Mouse (Mus musculus): ENCODE measurements around the gene Txndc5. TPM values are rescaled to one million over a fixed set of nuclear protein-coding genes. Genes with fewer than 3 reads are reported as not detected.
A peak's percentile ranks its signal among the peaks of the same experiment; 100 is the strongest.

Txndc5 gene
- total and polyA plus RNA-seq, 2 experiments, result 97.9 to 126 TPM

DNA sequence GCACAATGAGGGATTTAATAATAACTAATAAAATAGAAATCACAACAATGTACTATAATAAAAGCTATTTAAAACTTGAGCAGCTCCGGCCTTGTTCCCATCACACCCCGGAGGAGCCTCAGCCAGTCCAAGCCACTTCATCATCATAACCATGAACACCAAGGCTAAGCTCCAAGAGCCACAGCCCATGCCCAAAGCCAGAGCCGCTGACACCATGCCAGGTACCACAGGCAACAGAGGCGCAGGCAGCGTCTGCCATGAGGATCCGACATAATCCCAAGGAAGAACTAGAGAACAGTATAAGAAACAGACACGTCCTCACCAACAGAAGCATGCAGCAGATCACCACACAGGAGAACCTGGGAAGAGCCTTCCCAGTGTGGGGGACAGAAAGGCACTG, 14.7 kb downstream of the Txndc5 start:
- 90% methylated on average over 7 of the region's 7 CpGs for WGBS
- Histone ChIP-seq H3K27ac (replicated peaks; ENCODE audit: insufficient read depth, low read depth, low read length) (no peak overlapping the region), H3K9ac (ENCODE audit: low read depth, low read length) (no peak overlapping the region), H3K27me3 (ENCODE audit: control insufficient read depth, insufficient read depth, low read length) (no peaks in the 10 kb centered on the region), H3K4me3 (ENCODE audit: insufficient read depth, low read depth, low read length) (no peak overlapping the region), H3K4me1 (ENCODE audit: control insufficient read depth, insufficient read depth, low read length) (peaks cover 16% of the 10 kb centered on the region; the same call in 1 of the 2 replicates), H3K36me3 (ENCODE audit: control insufficient read depth, insufficient read depth, low read length) (peaks cover 65% of the 10 kb centered on the region), H3K79me2 (ENCODE audit: control insufficient read depth, insufficient read depth, low read length) (peaks cover 15% of the 10 kb centered on the region)
- no peak for DNase-seq (ENCODE audit: extremely low read depth, low read depth, low spot score)
- TF ChIP-seq CTCF (IDR thresholded peaks at IDR 0.05; ENCODE audit: low read depth, low read length) (no peak), POLR2A (IDR thresholded peaks at IDR 0.05; ENCODE audit: extremely low read depth, insufficient read depth, low read length) (no peak)

DNA sequence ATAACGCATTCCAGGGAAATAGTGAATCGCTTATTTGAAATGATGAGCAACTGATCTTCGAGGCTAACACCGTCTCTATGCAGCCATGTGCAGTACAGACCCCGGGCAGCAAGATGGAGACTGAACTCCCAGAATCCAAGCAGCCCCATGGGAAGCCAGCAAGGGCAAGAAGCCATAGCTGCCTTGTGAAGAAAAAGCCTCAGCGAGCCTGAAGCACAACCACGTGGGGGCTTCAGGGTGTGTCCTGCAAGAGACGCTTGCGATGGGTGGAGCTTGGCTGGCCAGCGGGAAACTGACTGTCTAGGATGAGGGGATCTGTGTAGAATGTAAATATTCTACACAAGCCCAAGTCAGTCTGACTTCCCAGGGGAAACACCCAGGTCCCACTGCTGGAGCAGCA, 16.6 kb downstream of the Txndc5 start:
- TF ChIP-seq CTCF (IDR thresholded peaks at IDR 0.05; ENCODE audit: low read depth, low read length) (no peak), POLR2A (IDR thresholded peaks at IDR 0.05; ENCODE audit: extremely low read depth, insufficient read depth, low read length) (no peak)
- DNase-seq (ENCODE audit: extremely low read depth, low read depth, low spot score), result no peak
- WGBS, result 86% methylated on average over 10 of the region's 10 CpGs
- Histone ChIP-seq H3K79me2 (ENCODE audit: control insufficient read depth, insufficient read depth, low read length) (peaks cover 15% of the 10 kb centered on the region), H3K4me1 (ENCODE audit: control insufficient read depth, insufficient read depth, low read length) (peaks cover 13% of the 10 kb centered on the region; the same call in 1 of the 2 replicates), H3K36me3 (ENCODE audit: control insufficient read depth, insufficient read depth, low read length) (peaks cover 66% of the 10 kb centered on the region), H3K27ac (replicated peaks; ENCODE audit: insufficient read depth, low read depth, low read length) (no peak overlapping the region), H3K27me3 (ENCODE audit: control insufficient read depth, insufficient read depth, low read length) (no peaks in the 10 kb centered on the region), H3K4me3 (ENCODE audit: insufficient read depth, low read depth, low read length) (no peak overlapping the region), H3K9ac (ENCODE audit: low read depth, low read length) (no peak overlapping the region)

DNA sequence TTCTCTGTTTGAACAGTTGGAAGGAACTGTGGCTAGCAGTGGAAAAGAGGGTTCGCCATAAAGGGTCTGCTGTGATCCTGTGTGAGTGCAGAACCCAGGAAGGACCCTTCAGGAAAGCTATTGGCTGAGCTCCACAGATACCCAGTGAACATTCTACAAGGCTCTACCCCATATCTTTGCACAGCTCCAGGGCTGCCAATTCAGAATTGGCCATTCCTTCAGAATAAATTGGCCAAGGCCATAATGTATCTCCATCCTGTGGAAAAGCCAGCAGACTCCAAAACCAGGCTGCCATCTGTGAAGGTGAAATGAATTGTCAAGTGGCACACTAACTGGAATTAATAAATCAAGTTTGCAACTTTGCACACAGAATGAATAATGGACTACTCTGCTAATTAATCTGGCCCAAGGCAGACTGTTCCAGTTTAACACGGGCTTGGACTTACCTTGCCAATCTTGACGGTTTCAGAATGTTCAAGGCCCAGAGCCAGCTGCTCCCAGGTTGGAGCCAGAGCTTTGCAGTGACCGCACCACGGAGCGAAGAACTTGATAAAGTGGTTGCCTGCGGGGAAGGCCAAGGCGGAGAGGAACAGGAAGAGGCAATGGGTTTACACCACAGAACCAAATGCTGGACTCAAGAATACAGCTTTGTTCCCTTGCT, 18.8 kb downstream of the Txndc5 start:
- 0 out of 2 replicates have a peak, but pooled peaks cover under 1% of the 10 kb centered on the region for H3K4me1 ChIP-seq (ENCODE audit: control insufficient read depth, insufficient read depth, low read length)
- no peak for TF ChIP-seq POLR2A (IDR thresholded peaks at IDR 0.05; ENCODE audit: extremely low read depth, insufficient read depth, low read length)
- no peak for TF ChIP-seq CTCF (IDR thresholded peaks at IDR 0.05; ENCODE audit: low read depth, low read length)
- WGBS, result 74% methylated on average over 8 of the region's 8 CpGs
- no peak for DNase-seq (ENCODE audit: extremely low read depth, low read depth, low spot score)
- peaks cover 12% of the 10 kb centered on the region for H3K79me2 ChIP-seq (ENCODE audit: control insufficient read depth, insufficient read depth, low read length)
- H3K27me3 ChIP-seq (ENCODE audit: control insufficient read depth, insufficient read depth, low read length), result no peaks in the 10 kb centered on the region
- H3K9ac ChIP-seq (ENCODE audit: low read depth, low read length), result no peak overlapping the region
- no peak overlapping the region for H3K27ac ChIP-seq (replicated peaks; ENCODE audit: insufficient read depth, low read depth, low read length)
- no peak overlapping the region for H3K4me3 ChIP-seq (ENCODE audit: insufficient read depth, low read depth, low read length)
- peaks cover 75% of the 10 kb centered on the region for H3K36me3 ChIP-seq (ENCODE audit: control insufficient read depth, insufficient read depth, low read length)

DNA sequence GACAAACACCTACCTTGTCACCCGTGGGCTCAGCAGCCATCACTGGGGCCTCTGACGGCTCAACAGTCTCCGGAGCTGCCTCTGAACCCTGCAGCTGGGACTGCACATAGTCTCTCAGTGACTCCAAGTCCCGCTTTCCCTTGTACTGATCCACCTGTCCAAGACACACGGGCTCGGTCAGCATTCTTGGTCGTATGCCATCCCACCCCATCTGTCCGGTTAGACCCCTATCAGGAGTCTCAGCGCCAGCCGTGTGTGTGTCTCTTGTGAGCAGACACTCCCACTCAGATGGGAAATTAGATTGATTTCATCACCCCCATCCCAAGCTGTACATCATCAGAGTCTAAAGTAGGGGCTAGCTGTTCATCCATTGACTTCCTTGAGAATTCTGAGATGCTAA, 21.7 kb downstream of the Txndc5 start:
- Histone ChIP-seq H3K27ac (replicated peaks; ENCODE audit: insufficient read depth, low read depth, low read length) (no peak overlapping the region), H3K9ac (ENCODE audit: low read depth, low read length) (no peak overlapping the region), H3K36me3 (ENCODE audit: control insufficient read depth, insufficient read depth, low read length) (peaks cover 68% of the 10 kb centered on the region), H3K27me3 (ENCODE audit: control insufficient read depth, insufficient read depth, low read length) (no peaks in the 10 kb centered on the region), H3K4me1 (ENCODE audit: control insufficient read depth, insufficient read depth, low read length) (no peaks in the 10 kb centered on the region), H3K4me3 (ENCODE audit: insufficient read depth, low read depth, low read length) (no peak overlapping the region), H3K79me2 (ENCODE audit: control insufficient read depth, insufficient read depth, low read length) (peaks cover 2% of the 10 kb centered on the region; the same call in 1 of the 2 replicates)
- 92% methylated on average over 10 of the region's 10 CpGs for WGBS
- TF ChIP-seq POLR2A (IDR thresholded peaks at IDR 0.05; ENCODE audit: extremely low read depth, insufficient read depth, low read length) (no peak), CTCF (IDR thresholded peaks at IDR 0.05; ENCODE audit: low read depth, low read length) (no peak)
- no peak for DNase-seq (ENCODE audit: extremely low read depth, low read depth, low spot score)

DNA sequence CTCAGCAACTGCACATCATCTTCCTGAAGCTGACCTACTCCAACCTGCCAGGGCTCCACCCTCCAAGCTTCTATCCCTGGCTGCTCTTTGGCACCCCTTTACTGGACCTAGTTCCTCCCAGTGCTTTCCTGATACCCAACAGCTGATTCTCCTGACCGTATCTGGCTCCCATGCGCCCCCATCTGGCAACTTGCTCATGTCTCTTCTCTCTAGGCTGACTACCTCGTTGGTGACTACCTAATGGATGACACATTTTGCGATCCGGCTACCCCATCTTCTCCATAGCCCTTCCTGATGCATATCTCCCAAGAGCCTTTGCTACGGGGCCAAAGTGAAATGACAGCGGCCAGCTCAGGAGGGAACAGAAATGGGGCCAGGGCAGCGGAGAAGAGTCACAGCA, 22.3 kb downstream of the Txndc5 start:
- peaks cover 69% of the 10 kb centered on the region for H3K36me3 ChIP-seq (ENCODE audit: control insufficient read depth, insufficient read depth, low read length)
- DNase-seq (ENCODE audit: extremely low read depth, low read depth, low spot score), result no peak
- no peak overlapping the region for H3K4me3 ChIP-seq (ENCODE audit: insufficient read depth, low read depth, low read length)

DNA sequence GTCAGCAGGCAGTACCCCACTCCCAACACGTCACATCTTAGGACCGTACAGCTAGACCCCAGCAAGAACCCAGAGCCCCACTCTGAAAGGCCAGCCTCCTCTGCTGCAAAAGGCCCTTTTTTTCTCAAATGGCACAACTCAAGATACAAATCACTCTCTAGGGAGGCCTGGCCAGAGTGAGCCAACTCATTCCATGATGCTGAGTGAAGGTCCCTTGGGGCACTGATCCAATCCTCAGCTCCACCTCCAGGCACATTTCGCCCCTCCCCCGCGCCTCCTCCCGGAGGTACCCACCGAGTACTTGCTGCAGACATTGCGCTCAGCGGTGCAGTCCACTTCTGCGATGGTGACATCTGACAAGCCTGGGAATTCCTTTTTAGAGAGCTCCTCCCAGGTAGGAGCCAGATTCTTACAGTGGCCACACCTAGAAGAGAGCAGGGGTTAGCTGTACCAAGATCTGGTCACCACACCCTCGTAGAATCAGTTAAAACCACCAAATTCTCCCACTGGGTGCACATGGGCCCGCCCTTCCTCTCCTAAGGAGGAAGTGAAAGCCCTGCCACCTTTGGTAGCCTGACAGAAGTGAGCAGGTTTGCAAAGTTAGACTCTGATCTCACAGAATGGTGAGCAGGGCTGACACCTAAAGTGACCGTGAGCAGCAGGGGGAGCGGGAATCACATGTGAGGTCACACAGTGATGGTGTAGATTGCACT, 25.3 kb downstream of the Txndc5 start:
- TF ChIP-seq CTCF (IDR thresholded peaks at IDR 0.05; ENCODE audit: low read depth, low read length), result no peak
- no peak for TF ChIP-seq POLR2A (IDR thresholded peaks at IDR 0.05; ENCODE audit: extremely low read depth, insufficient read depth, low read length)
- H3K36me3 ChIP-seq (ENCODE audit: control insufficient read depth, insufficient read depth, low read length), result peaks cover 53% of the 10 kb centered on the region
- no peaks in the 10 kb centered on the region for H3K4me1 ChIP-seq (ENCODE audit: control insufficient read depth, insufficient read depth, low read length)
- no peak overlapping the region for H3K9ac ChIP-seq (ENCODE audit: low read depth, low read length)
- no peak overlapping the region for H3K4me3 ChIP-seq (ENCODE audit: insufficient read depth, low read depth, low read length)
- DNase-seq (ENCODE audit: extremely low read depth, low read depth, low spot score), result no peak
- WGBS, result 89% methylated on average over 14 of the region's 14 CpGs
- no peaks in the 10 kb centered on the region for H3K27me3 ChIP-seq (ENCODE audit: control insufficient read depth, insufficient read depth, low read length)
- H3K27ac ChIP-seq (replicated peaks; ENCODE audit: insufficient read depth, low read depth, low read length), result no peak overlapping the region
- H3K79me2 ChIP-seq (ENCODE audit: control insufficient read depth, insufficient read depth, low read length), result no peaks in the 10 kb centered on the region

More for the DNA sequence above, 22.3 kb downstream of the Txndc5 start:
- H3K4me1 ChIP-seq (ENCODE audit: control insufficient read depth, insufficient read depth, low read length), result no peaks in the 10 kb centered on the region
- no peaks in the 10 kb centered on the region for H3K27me3 ChIP-seq (ENCODE audit: control insufficient read depth, insufficient read depth, low read length)
- no peak overlapping the region for H3K9ac ChIP-seq (ENCODE audit: low read depth, low read length)
- no peak overlapping the region for H3K27ac ChIP-seq (replicated peaks; ENCODE audit: insufficient read depth, low read depth, low read length)
- H3K79me2 ChIP-seq (ENCODE audit: control insufficient read depth, insufficient read depth, low read length), result no peaks in the 10 kb centered on the region
- no peak for TF ChIP-seq POLR2A (IDR thresholded peaks at IDR 0.05; ENCODE audit: extremely low read depth, insufficient read depth, low read length)
- peak; percentile 42 for TF ChIP-seq CTCF (IDR thresholded peaks at IDR 0.05; ENCODE audit: low read depth, low read length)
- whole genome bisulfite sequencing, result 81% methylated on average over 8 of the region's 8 CpGs
